Mouse (Mus musculus): Measurements from ENCODE around the gene Galr3.

The Galr3 gene

DNA sequence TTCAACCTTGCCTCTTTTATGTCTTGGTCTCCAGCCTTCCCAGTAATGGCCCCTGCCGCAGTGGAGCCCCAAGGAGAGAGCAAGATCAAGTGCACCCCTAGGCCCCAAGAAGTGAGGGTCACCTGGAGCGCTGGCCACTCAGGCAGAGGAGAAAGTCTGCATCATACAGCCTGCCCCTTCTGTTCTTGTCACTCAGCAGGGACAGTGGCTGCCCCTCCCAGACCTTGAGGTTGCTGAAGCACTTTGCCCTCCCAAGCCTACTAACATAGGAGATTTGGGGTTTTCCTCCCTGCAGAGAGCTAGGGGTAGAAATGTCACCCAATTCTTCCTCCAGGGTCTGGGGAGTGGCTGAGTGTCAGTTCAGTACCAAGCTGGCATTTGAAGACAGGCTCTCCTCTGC lies 10.7 kb downstream of the Galr3 start:
- no peak for DNase-seq (ENCODE audit: low read depth, low spot score)

DNA sequence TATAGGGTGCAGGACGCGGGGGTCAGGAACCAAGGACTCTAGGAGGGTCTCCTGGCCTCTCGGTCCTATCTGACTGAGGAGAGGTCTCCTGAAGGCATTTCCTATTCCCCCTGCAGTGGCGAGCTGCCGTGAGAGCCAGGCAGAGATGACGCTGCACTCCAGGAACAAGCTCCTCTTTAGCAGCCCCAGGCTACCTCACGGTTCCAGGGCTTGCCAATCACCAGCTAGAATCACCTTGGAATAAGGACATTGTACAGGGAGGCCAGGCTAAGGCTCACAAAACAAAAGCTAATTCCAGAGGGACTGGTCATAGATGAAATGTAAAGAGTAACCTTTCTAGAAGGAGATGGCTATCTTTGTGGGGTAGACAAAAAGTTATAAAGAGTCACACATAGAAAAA lies 14.9 kb downstream of the Galr3 start:
- DNase-seq (ENCODE audit: low read depth, low spot score): no peak

DNA sequence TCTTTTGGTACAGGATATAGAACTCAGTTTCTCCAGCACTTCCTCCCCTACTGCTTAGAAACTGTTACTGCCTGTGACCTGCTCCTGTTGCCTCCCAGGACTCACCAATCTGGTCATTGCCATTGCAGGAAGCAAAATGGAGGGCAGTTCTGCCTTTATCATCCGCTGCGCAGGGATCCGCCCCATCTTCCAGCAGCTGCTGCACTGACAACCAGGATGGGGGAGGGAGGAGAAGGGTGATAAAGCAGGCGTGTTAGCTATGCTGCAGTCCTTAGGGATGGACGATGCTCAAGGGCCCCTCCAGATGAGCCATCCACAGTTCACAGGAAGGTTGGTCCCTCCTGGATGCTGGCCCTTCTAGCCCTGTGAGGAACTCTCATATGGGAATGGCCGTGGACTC lies 16.2 kb downstream of the Galr3 start:
- DNase-seq (ENCODE audit: low read depth, low spot score): no peak

DNA sequence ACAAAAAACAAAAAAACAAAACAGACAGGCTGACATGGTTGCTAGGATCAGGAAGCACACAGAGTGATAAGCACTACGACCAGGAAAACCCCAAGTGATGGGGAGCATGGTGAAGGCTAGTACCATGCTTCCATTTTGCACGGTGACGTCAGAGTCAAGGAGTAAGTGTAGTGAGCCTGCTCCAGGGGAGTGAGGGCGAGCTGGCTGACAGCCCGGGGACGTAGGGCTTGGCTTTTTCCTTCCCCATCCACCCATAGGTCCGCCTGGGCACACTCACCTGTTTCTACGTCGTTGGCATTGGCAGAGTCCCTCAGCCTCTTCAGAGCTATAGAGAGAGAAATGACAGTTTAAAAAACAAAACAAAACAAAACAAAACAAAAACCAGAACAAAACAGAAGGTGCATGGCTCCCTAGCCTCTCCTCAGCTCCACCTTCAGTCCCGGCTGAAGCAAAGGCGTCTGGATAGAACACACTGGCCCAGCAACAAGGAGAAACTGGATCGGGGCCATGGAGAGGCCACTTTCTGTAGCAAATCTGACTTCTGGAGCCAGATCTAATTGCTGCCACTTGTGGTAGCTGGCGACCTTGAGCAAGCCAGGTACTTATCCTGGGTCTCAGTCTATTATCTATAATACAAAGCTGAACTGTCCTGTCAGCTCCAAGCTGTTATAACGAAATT lies 19.3 kb downstream of the Galr3 start:
- no peak for DNase-seq (ENCODE audit: low read depth, low spot score)

DNA sequence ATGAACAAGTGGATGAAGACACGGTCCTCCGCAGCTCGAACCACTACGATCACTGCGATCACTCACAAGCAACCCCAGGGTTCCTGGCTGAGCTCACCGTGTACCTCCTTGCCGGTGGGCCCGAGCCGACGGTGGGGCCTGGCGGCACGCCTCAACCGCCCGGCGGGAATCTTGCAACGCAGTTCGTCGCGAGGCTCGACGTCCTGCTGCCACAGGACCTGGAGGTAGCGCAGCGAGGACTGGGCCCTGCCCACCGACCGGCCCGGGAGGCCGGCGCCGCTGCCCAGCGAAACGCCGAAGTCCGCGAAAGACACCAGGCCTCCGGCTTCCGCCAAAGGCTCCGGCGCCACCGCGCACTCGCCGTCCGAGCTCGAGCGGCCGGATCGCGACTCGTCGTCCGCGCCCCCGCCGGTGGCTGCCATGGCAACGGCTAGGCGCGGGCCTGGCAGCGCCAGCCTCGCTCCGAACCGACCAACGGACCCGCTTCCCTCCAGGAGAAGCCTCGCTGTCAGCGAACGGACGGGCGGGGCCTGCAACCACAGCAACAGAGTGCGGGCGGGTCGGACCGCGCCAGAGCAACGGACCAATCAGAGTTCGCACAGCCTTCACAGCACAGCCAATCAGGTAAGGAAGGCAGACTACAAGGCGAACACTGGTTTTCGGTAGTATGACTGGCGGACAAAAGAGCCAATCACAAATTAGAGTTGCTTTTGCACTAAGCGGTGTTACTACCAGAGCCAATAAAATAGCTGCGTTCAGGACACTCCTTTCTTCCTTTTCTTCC lies 20.9 kb downstream of the Galr3 start, which contains the start of gene Ankrd54:
Gene Ankrd54, minus strand, starts transcription at position 518 of the 784 bp plus-strand sequence.
- peak; percentile 99 for DNase-seq (ENCODE audit: low read depth, low spot score)

DNA sequence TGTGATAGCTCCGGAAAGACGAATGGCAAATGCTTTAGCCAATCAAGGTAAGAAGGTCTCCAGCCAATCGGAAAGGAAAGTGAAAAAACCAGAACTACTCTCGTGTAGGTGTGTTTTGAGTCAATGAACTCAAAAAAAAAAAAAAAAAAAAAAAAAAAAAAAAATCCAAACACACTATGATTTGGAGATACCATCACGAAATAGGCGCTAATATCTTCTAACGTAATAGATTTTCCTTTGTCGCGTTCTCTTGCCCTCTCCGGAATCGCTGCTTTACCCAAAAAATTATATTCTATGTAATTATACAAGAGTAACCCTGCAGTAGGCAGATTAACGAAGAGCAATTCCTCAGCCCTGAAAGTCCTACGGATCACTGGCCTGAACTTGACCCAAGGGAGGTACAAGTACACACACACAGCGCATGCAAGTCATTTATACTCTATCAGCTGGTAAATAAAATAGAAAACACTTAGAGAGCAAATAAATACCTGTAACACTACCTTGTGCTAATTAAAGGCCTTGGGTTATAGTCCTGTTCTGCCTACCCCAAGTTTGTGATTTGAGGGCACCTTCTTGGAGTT lies 21.6 kb downstream of the Galr3 start:
- no peak for DNase-seq (ENCODE audit: low read depth, low spot score)

DNA sequence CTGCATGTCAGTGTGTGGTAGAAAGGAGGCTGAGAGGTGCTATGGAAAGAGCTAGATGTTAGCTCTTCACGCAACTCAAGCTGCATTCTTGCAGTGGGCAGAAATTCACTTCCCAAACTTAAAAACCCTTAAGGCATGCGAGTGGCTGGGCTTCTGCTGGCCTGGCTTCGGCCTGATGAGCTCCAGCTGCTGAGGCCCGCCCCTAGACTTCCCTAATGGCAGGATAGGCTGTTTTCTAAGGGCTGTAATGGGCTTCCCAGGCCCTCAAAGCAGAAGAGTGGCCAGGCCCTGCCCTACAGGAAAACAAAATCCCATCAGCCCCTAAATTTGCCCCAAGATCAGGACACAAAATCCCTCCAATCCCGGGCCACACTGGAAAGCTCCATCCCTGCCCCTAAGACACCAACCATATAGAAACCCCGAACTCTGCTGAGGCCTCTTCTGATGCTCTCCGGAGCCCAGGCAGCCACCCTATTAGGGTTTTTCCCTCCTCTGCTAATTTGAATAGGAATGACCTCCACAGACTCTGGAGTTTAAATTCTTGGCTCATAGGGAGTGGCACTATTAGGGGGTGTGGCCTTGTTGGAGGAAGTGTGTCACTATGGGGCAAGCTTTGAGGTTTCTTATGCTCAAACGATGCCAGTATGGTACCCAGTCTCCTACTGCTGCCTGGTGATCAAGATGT lies 23.5 kb downstream of the Galr3 start:
- DNase-seq (ENCODE audit: low read depth, low spot score): no peak

DNA sequence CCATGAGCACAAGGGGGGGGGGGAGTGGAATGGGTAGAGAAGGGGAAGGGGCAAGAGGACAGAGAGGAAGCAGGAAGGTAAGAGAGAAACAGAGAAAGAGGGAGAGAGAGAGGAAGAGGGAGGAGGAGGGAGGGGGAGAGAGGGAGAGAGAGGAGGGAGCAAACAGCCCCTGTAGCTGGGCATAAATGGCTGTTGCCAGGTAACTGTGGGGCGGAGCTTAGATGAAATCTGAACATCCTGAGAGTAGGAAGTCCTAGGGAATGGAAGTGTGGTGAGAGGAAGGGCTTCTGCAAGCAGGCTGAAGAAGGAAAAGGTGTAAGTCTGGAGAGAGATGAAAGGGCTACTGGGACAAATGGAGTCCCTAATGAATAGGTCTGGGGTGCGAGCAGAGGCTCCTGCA lies 24.6 kb downstream of the Galr3 start:
- peak; percentile 34 for DNase-seq (ENCODE audit: low read depth, low spot score)

DNA sequence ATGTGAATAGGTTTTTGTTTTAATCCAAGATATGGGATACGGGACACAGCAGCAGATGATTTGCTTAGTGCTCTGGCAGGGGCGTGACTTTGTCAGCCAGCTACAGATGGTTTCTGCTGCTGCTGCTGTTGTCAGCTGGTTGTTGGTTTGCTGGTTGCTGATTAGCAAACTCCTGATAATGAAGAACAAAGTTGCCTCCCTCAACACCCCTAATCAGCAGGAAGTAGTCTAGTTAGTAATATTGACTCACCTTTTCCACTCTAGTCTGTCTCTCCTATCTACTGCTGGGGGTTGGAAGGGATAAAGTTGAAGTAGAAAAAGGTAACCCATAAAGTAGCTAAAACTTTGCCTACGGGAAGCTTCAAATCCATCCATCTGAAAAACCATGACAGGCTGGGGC lies 25.9 kb downstream of the Galr3 start:
- DNase-seq (ENCODE audit: low read depth, low spot score): no peak

DNA sequence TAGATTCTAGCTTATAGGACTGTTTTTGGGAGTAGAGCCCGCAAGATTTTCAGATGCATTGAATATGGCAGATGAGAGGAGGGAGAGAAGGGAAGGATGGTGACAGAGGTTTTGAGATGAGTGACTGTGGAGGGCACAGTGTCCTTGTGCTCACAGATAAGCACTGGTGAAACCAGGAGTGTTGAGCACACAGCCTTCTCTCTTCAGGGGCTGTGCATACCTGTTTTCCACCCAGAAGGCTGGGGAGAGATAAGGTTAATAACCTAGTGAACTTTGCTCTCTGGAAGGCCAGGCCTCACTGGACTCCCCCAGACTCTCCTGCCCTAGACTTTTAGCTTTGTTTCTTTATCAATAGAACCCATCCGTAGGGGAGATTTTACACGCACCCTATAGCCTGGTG lies 26.7 kb downstream of the Galr3 start:
- no peak for DNase-seq (ENCODE audit: low read depth, low spot score)

DNA sequence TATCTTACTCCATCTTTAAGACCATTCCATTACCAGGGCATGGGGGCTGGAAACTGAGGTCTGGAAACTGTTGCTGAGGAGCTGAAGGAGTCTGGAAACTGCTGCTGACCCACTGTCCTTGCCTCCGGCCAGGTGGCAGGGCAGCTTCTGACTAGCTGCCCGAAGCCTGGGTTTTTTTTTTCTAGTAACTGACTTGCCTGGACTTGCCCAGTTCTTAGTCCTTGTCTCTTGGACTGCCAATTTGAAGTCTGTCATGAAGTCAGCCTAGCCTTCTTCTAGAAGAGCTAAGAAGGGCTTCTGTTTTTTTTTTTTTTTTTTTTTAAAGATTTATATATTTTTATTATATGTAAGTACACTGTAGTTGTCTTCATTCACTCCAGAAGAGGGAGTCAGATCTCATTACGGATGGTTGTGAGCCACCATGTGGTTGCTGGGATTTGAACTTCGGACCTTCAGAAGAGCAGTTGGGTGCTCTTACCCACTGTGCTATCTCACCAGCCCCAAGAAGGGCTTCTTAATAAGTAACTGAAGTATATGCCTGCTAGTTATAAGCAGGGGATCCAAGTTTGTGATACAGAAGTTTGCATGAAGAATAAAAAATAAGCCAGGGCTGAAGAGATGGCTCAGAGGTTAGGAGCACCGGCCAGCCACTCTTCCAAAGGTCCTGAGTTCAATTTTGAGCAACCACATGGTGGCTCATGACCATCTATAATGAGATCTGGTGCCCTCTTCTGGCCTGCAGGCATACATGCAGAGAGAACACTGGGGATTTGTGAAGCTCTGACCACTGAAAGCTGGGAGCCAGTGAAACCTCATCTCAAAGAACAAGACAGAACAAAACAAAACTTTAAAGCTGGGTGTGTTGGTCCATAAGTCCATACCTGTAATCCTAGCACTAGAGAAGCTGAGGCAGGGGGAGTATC lies 29.7 kb downstream of the Galr3 start:
- peak; percentile 32 for DNase-seq (ENCODE audit: low read depth, low spot score)

DNA sequence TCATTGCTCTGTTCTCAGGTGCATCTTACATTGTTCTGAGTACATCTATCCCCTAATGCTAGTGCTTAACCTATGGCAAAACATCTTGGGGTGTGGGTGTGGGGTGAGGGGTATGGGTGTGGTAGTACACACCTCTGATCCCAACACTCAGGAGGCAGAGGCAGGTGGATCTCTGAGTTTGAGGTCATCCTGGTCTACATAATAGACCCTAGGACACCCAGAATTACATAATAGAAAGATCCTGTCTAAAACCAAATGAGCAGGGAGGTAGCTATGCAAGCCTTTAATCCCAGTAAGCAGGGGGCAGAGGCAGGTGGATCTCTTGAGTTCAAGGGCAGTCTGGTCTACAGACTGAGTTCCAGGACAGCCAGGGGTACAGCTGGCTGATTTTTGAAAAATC lies 32.1 kb downstream of the Galr3 start:
- DNase-seq (ENCODE audit: low read depth, low spot score): no peak

DNA sequence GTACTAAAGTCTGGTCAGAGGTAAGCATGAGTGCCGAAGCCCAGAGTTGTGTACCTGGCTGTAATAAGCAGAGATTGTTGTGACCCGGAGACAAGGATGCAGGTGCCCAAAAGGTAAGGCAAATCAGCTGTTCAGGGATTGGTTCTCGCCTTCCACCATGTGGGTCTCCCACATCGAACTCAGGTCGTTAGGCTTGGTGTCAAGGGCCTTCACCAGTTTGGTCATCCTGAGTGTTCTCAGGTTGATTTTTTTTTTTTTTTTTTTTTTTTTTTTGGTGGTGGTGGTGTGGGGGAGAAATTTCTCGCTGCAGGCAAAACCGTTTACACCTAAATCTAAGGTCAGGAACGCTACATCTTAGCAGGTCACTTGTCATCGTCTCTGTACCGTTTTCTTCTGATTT lies 32.8 kb downstream of the Galr3 start:
- no peak for DNase-seq (ENCODE audit: low read depth, low spot score)

DNA sequence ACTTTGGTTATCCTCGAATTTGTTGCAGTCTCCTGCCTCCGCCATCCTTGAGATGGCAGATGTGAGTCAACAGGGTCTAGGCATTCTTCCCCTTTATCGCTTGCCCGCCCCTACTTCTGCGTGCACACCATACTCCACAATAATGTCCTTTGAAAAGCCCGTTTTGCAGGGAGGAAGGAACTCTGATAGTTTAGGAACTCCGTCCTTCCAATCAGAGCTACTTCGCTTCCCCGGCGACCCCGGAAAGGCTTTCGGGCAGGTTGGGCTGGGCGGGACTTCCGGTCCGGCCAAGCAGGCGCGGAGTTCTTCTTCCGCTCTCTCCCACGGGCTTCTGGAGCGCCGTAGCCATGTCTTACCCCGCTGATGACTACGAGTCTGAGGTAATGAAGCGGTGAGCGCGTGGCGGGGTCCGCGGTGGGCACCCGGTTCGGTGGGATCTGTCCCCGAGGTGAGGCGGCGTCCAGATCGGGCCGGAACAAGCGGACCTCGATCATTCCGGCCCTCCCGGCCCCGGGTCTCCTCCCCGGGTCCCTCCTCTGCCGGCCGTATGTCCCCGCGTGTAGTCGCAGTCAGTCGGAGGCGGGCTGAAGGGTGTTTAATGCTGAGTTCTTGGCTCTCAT lies 33.3 kb downstream of the Galr3 start, which contains the start of gene Eif3l:
Gene Eif3l, plus strand, starts transcription at position 267 of the 620 bp plus-strand sequence.
- peak; percentile 89 for DNase-seq (ENCODE audit: low read depth, low spot score)

DNA sequence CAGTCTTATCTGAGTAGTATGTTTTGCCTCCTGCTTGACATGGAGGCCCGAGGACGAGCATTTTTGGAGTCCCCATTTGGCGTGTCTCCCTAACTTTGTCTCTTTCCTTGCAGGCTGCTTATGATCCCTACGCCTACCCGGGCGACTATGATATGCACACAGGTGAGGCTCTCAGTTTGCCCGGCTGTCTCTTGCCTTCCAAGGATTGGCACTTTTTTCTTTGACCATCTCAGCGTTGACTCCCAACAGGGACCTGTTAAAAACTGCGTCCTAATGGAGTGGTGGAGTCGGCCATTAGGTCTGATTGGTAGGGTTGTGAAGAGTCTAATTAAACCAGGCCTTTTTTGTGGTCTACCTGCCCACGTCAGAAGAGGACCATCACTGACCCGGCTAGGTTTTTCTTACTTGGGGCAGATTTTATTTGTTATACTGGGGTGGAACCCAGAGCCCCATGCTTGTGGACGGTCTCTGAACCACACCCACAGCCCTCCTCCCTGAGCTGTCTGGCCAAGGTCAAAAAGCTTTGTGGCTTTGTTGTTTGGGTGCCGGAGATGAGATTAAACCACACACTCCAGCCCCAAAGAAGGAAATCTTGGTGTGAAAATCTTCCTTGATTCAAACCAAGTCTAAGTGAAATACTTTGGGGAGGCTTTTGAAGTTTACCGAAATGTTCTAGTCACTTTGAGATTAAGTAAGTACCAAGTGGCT lies 34.1 kb downstream of the Galr3 start:
- DNase-seq (ENCODE audit: low read depth, low spot score): no peak

DNA sequence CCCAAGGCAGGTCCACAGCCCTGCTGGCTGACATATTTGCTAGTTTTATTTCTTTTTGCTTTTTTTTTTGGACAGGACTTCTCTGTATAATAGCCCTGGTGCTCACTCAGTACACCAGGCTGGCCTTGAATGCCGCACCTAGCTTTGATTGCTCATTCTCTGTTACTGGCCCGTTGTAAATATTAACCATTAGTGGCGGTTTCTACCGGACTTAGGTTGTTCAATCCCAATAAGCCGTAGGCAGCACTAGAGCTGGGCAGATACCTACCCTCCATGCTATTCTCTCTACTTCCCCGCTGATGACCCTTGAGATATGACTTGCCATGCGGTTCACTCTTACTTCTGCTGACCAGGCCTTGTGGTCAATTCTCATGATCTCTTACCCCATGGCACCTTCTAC lies 37.9 kb downstream of the Galr3 start:
- no peak for DNase-seq (ENCODE audit: low read depth, low spot score)

DNA sequence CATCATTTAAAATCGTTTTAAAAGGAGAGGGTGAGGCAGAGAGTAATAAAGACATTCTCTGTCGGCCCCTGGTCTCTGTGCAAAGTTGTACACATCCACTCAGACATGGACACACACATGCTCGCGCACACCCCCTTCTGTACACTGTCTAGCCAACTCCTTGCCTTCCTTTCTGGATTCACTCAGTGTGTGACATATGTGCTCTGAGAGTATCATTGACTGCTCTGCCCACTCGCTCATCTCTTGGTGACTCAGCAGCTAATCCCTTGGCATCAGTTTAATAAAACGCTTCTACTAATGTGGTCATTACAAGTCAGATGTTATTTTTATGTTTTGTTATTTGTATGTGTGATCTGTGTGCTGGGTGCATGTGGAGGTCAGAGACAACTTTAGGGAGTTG lies 50.6 kb downstream of the Galr3 start:
- no peak for DNase-seq (ENCODE audit: low read depth, low spot score)

Data from mesoderm, embryonic 11.5 days (tissue).